Mouse (Mus musculus) frontal cortex, postnatal 36 days (tissue): ENCODE results near the gene Slc30a3.
"Not testable (repeated sequence)": the region's sequence is repeated elsewhere in the genome, so short reads cannot be mapped to it uniquely, and the experiment has no call there.

Experiments
- DNase-seq, 2 experiments: peaks; one replicate each; pipeline ENCODE4 v3.0.0; 2022; ENCODE audit warnings: low spot score in 2 of 2

Slc30a3 gene

GRCm38 (mm10) chr5:31048763-31049641 lies 59.0 kb downstream of the Slc30a3 start, which contains the start of gene Slc5a6:
Gene Slc5a6 (minus strand): TSS chr5:31048924.
- peak; percentile 40 to 58 for DNase-seq

GRCm38 (mm10) chr5:31047848-31048762 lies 59.9 kb downstream of the Slc30a3 start, which contains the start of gene Atraid:
Gene Atraid (plus strand): TSS chr5:31048312.
- DNase-seq = peak; percentile 97 to 99

GRCm38 (mm10) chr5:31047074-31047473 lies 61.0 kb downstream of the Slc30a3 start:
- no peak for DNase-seq

- no peak for DNase-seq
Measured at GRCm38 (mm10) chr5:31046416-31046815, 61.6 kb downstream of the Slc30a3 start.

GRCm38 (mm10) chr5:31038171-31038845 lies 69.7 kb downstream of the Slc30a3 start:
- no peak for DNase-seq

GRCm38 (mm10) chr5:31036556-31036955 lies 71.5 kb downstream of the Slc30a3 start:
- not testable (repeated sequence) for DNase-seq
